Mouse (Mus musculus): Measurements from ENCODE around the gene G6pc3.

The G6pc3 gene

GRCm38 (mm10) chr11:102219994-102220346, 30.6 kb downstream of the G6pc3 start:
- no peak for DNase-seq

- DNase-seq = peak; percentile 55
These were observed 31.0 kb downstream of the G6pc3 start for GRCm38 (mm10) chr11:102220451-102220850.

GRCm38 (mm10) chr11:102221243-102221953, 32.0 kb downstream of the G6pc3 start:
- no peak for DNase-seq

- DNase-seq = no peak
These were observed 32.5 kb downstream of the G6pc3 start for GRCm38 (mm10) chr11:102221954-102222351.

DNA sequence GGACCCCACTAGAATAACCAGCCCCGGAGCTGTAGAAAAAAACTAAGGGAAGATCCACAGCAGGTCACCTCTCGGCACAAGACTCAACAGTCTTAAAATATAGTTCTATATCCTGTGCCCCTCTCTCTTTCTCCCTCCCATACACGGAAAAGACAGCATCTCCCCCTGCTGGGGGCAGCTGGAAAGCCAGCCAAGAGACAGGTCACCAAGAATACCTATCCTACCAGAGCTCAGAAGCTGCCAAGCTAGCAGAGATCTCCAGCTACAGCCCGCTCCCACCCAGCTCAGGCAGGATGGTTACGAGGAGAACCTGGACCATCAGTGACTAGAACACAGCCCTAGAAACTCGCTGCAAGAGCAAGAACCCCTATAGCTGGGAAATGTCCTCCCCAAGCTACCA, 33.7 kb downstream of the G6pc3 start:
- peak; percentile 69 for DNase-seq

GRCm38 (mm10) chr11:102224686-102225085, 35.3 kb downstream of the G6pc3 start:
- DNase-seq = peak; percentile 55

- DNase-seq = peak; percentile 76
These were observed 35.8 kb downstream of the G6pc3 start for GRCm38 (mm10) chr11:102225221-102225620.

- peak; percentile 44 for DNase-seq
These were observed 36.9 kb downstream of the G6pc3 start for GRCm38 (mm10) chr11:102226067-102226978.

GRCm38 (mm10) chr11:102227270-102228190, 38.1 kb downstream of the G6pc3 start:
- no peak for DNase-seq

DNA sequence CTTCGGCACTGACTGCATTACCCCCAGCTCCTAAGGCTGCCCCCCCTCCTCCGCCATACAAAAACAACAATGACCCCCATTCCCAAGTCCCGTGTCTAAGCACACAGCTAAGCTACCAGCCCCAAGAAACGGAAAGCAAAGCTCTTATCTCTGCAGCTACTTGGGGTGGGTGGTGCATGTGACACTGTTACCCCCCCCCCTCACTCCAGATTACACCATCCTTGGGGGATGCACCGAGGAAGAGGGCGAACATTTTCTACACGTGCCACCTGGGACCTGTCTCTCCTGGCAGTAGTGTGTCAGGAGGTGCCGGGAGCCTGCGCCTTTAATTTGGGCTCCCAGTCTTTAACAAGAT, 38.7 kb downstream of the G6pc3 start:
- no peak for DNase-seq

GRCm38 (mm10) chr11:102228646-102229268, 39.3 kb downstream of the G6pc3 start:
- no peak for DNase-seq

- peak; percentile 40 for DNase-seq
These were observed 40.0 kb downstream of the G6pc3 start for GRCm38 (mm10) chr11:102229331-102229953.

DNA sequence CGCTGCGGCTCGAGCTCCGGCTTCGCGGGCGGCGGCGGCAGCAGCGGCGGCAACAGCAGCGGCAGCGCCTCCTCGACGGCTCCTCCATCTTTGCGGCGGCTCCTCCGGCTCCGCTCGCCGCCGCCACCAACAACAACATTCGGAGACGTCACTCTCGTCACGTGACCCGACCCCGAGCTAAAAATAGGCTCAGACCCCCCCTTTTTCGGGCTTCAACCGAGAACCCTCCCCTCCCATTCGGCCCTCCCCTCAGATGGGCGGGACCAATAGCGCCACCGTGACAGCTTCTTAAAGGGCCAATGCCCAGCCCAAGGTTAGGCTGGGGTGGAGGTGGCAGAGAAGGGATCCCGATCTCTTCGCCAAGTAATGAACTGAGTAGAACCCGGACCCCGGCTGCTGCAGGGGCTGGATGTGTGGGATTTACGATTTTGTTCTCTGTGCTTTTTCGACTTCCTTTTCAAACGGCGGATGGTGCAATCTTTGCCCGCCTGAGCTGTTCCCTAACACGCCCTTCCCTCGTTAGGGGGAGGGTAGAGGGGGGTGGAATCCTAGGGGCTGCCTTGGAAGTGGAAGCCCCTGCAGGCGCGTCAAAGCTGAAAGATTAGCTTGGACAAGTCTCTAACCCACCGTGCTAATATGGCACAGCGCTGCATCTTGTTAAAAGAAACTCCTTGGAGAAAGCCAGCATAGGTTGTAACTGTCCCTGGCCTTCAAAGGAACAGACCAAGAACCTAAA, 40.8 kb downstream of the G6pc3 start, which contains the start of gene Hdac5:
TSS of gene Hdac5 (minus strand) at position 161 of the 736 bp plus-strand sequence.
- peak; percentile 100 for DNase-seq

DNA sequence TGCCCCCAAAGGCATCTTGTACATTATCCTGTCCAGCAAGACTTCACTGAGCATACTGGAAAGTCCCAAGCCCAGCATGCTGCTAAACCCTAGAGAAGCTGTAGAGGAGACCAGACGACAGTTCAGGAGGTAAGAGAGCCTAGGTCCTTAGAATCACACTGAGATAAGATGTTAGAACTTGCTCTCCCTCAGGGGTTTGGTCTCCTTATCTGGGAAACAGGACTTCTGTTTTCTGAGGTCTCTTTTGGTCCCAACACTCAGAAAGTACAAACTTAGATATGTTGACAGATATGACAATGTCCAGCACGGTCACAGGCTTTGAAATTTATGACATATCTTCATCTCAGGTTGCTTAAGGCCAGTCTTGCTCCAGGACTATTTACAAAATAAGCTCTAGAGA, 46.6 kb downstream of the G6pc3 start:
- DNase-seq = no peak

DNA sequence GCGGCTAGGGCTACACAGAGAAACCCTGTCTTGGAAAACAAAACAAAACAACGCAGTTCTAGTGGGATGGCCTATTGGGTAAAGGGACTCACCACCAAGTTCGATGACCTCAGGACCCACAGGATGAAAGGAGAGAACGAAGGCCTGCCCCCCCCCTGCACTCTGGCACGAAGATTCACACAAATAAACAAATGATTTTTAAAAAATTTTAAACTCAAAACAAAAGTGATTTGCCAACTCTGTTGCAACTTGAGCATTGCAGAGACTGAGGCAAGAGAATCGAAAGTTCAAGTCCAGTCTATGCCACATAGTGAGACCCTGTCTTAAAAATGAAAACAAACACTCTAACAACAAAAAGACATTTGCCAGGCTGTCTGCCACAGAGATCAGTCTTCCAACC, 51.2 kb downstream of the G6pc3 start:
- DNase-seq = no peak

- DNase-seq = no peak
These were observed 51.8 kb downstream of the G6pc3 start for GRCm38 (mm10) chr11:102241246-102241645.

GRCm38 (mm10) chr11:102241874-102242273, 52.5 kb downstream of the G6pc3 start:
- no peak for DNase-seq
